8 mouse cellular contexts compared by ENCODE assay signal in the genomic region with DNA sequence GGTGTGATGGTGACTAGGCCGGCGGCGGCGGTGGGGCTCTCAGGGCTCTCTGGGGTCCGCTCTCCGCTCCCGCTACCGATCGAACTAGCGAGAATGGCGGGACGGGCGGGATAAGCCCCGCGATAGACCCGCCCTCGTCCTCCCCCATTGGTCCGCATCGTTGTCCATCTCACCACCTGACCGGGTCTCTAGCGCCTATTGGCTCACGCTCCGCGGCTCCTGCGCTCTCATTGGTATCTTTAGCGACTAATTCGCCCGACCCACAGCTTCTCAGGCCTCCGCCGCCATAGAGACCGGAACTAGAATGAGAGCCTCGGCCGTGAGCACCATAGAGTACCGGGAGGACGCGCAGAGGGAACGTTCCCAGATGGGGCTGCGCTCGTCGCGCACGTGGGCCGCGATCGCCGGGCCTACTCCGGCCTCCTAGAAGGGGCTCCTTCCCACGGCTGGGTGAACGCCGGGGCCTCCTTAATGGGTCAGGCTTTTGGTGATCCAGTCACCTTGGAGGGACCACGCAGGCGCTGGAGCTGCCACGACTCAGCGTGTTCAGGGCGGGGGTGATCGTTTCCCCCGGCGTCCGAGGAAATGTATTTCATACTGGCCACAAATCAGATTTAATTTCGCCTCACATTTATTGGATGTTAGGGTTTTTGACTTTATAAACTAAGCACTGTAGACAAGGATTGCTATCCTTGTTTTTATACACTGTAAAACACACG. TPM values are rescaled to one million over a fixed set of nuclear protein-coding genes. Genes with fewer than 3 reads are reported as not detected.
DNase-seq lines count a peak whose midpoint lies in the region; ATAC-seq lines count a peak whose summit lies in the region.

A gene (minus strand): TSS at position 190 of the 719 bp plus-strand sequence.

- H3K36me3 ChIP-seq in hindbrain, embryonic 15.5 days: no peaks in the 10 kb centered on the region

- peak within 1 kb of the TSS; percentile 79 for H3K4me3 ChIP-seq in hindbrain, embryonic 15.5 days

- peak within 1 kb of the TSS; percentile 71 for H3K4me2 ChIP-seq in hindbrain, embryonic 15.5 days

- H3K27ac ChIP-seq in hindbrain, embryonic 15.5 days (replicated peaks): peak within 1 kb of the TSS; percentile 97

- WGBS in hindbrain, embryonic 15.5 days: under 1% methylated on average over 60 of the region's 61 CpGs

- ATAC-seq in hindbrain, embryonic 15.5 days (ENCODE audit: low FRiP score, low read depth): peak; percentile 99

- no peaks in the 10 kb centered on the region for H3K27me3 ChIP-seq in hindbrain, embryonic 15.5 days

- peaks cover 35% of the 10 kb centered on the region for H3K4me1 ChIP-seq in hindbrain, embryonic 15.5 days (replicated peaks)

- no peaks in the 10 kb centered on the region for H3K9me3 ChIP-seq in hindbrain, embryonic 15.5 days

- DNase-seq in T-cell, adult 2 months (ENCODE audit: low spot score): peak; percentile 97
- peak; percentile 100 for DNase-seq in cerebellum, postnatal 36 days
- peak; percentile 100 for DNase-seq in frontal cortex, postnatal 36 days (ENCODE audit: low spot score in 2 of 2)
- DNase-seq in left cerebral cortex, adult 11 months (ENCODE audit: low spot score): peak; percentile 99
- peak; percentile 99 to 100 for DNase-seq in lung, postnatal 4 days
- DNase-seq in retina, postnatal 7 days (ENCODE audit: low read depth, low spot score): peak; percentile 98
- peak; percentile 99 for DNase-seq in urinary bladder, adult 2 months (ENCODE audit: low spot score)

- peak within 1 kb of the TSS; percentile 92 for H3K9ac ChIP-seq in hindbrain, embryonic 15.5 days

RNA-seq across cellular contexts. Expression of the gene that starts here (rescaled TPM):
- polyA plus RNA-seq in hindbrain, embryonic 15.5 days (2015; fragmentation: Nextera tagmentation; extraction: Ambion mirVana): 891 and 932 TPM in 2 replicates
- 312 and 444 TPM in 2 replicates for polyA plus RNA-seq in urinary bladder, adult 2 months (2012; rRNA removed)

Comparison
In these comparisons a context has a peak if more than half of its experiments do, and no peak if none do; other contexts are left out.
1. Peak in every context shown above with its lines: DNase-seq, ATAC-seq, H3K4me3 ChIP-seq and H3K27ac ChIP-seq.